Mouse (Mus musculus): ENCODE measurements around the gene H2afy2.

GRCm38 (mm10) chr10:61714771-61715461 lies 69.0 kb downstream of the H2afy2 start, which contains the start of gene Aifm2:
- no peak for TF ChIP-seq EP300 (IDR thresholded peaks at IDR 0.05; ENCODE audit: low read depth)
- no peak for TF ChIP-seq CTCF (IDR thresholded peaks at IDR 0.05; ENCODE audit: low read depth)
